Mouse (Mus musculus) ZHBTc4 (cell line): ENCODE measurements around the gene Cdhr1.
"Not testable (repeated sequence)": the region's sequence is repeated elsewhere in the genome, so short reads cannot be mapped to it uniquely, and the experiment has no call there.

ENCODE experiments used
- DNase-seq: peaks from one replicate; pipeline ENCODE4 v3.0.0-alpha.2; 2011; ENCODE audit warnings: low read depth, low spot score

The Cdhr1 gene

DNA sequence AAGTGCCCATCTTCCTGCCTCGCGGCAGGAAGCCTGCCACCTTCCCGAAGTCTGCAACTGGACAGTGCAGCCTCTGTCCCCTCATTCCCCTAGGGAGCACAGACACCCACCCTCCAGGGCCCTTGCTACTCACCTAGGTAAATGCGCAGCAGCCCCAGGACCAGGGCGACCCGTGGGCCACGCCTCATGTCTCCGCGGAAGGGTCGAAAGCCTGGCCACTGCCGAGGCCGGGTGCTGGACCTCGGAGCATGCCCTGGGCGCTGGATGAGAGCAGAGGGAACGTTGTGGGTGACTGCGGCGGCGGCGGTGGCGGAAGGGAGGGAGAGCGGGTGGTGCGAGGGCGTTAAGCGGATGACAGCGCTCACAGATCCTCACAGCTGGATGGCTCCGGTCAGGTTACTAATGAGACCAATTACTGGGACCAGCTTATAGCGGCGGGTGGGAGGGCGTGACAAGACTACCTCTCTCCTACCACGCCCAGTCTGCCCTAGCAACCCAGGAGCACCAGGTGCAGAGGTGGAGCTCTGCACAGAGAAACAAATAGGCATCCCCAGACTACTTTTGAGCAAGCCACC, at the start of gene Cdhr1:
Cdhr1 (minus strand) TSS at position 392 of the 575 bp plus-strand sequence.
- DNase-seq, result peak; percentile 95

DNA sequence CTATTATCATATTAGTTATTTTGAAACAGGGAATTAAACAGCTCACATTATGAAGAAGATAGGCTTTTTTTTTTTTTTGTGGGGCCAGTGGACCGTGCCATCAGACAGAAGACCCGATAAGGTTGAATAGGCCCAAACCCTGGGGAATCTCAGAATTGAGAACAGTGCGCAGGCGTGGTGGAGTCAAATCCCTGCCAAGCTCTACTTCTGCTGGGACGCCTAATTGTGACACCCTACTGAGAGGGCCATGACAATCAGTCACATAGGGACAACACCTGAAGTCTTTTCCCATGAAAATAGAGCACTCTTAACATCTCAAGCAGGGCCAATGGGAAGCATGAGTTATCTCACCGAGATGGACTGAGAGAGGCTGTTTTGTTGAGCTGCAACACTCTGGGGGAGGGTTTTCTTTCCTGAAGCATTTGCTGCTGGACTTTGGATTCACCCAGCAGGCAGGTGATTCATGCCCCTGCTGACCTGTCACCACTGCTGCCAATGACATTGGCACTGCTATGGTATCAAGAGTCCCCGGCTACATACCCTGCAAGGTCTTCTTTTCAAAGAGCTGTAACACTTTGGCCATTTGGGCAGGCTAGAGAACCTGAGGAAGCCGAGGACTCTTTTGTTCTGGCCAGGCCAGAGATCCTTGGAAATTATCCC, 41.0 kb upstream of the Cdhr1 start:
- DNase-seq, result peak; percentile 35

DNA sequence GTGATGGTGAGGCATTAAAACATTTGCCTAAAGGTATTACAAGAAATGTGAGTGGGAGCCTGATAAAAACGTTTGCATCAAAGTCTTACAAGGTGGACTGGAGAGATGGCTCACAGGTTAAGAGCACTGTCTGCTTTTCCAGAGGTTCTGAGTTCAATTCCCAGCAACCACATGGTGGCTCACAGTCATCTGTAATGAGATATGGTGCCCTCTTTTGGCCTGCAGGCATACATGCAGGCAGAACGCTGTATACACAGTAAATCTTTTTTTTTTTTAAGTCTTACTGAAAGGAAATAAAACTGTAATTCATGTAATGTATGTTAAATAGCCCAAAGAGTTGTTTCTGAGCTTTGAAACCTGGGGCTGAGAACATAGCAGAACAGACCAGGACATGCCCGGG, 39.4 kb upstream of the Cdhr1 start:
- DNase-seq, result not testable (repeated sequence)

DNA sequence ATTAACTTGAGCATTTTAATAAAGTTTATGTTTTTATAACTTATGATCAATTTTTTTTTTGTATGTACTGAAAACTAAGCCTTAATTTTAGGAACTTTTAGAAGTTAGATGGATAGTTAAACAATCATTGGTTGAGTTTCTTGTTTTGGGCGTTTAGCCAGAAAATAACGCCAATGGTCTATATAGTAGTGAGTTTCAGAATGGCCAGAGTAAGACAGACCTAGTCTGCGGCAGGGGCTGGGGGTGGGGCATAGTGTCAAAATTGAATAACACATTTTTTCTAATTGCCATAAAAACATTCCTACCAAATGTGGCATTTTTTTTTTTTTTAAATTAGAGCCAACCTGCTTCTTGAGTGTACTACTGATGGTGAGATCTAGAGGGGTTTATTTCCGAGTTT, 38.0 kb upstream of the Cdhr1 start:
- no peak for DNase-seq

DNA sequence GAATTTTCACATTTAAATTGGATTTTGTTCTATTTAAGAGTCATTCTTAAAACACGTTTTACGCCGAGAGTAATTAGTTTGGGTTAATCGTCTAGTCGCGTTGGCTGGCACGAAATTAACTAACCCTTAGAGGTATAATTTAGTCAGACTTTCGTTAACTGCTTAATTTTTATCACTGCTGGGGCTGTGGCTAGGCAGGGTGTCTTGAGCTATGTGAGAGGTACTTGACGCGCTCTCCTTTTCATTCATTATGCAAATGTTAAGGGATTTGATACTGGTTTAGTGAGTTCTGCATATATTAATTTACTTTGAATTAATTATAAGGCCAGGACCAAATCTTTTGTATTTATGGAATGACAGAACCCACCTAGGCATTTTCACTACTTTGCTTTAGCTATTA, 37.5 kb upstream of the Cdhr1 start:
- no peak for DNase-seq

DNA sequence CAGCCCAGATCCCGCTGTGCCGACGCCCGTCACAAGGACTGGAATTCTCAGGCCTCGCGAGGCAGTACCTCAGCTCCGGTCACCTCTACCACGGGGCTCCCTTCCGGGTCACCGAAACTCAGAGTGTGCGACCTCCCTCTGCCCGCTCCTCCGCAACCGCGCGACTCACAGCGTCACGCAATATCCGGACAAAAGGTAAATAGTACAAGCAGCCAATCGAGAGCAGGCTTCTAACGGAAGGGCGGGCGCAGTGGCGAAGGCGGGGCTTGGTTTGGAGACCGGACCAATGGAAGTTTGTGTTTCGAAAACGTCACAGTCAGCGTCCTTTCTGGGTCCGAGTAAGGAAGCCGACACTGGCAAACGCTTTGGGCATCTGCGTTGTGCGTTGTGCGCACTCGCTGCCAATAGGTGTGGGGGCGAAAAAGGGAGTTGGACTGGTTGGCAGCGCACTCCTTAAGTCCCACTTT, 37.0 kb upstream of the Cdhr1 start, which contains the start of gene Ghitm:
Ghitm (minus strand) TSS at position 146 of the 467 bp plus-strand sequence.
- DNase-seq, result peak; percentile 99

DNA sequence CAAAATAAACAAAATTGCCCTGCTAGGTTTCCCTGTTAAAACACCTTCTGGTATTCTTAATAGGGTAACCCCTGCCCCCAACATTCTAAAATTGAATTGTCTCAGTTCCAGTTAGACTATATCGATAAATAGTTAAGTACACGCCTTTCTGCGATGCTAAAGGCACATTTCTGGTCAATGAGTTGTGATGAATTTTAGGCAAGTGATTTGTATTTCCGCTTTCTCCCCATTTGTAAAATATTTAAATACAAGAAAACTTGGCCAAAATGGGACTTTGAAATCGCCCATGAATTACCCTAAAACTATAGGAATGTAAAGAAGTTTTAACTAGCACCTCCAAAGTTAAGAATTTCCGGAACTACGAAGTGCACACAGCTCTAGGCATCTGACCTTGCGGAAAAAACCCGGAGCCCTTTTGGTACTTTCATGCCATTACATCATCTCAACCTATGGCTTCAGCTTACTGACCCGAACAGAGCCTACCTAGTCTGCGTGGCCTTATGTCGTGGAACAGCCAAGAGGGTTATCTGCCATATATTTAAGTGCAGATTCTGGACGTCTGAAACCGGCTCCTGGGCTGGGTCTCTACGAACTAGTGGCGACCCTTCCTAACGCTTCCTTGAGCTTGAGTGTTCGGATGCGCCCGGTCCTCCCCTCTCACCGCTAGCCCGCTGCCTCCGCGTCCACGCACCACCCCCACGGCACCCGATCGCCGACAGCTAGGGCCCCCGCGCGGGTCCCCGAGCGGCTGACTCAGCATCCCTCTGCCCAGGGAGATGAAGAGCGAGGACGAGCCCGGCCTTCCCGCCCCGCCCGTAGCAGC, 36.4 kb upstream of the Cdhr1 start:
- DNase-seq, result peak; percentile 63

- DNase-seq, result peak; percentile 72
Observed at GRCm38 (mm10) chr14:37127652-37128051, 29.5 kb upstream of the Cdhr1 start.

- no peak for DNase-seq
Observed at GRCm38 (mm10) chr14:37119233-37119632, 21.1 kb upstream of the Cdhr1 start.

- DNase-seq, result no peak
Observed at GRCm38 (mm10) chr14:37113922-37114321, 15.8 kb upstream of the Cdhr1 start, which contains the start of gene 2610528A11Rik. 2610528A11Rik (minus strand) TSS chr14:37114022.

- DNase-seq, result no peak
Observed at GRCm38 (mm10) chr14:37112931-37113330, 14.8 kb upstream of the Cdhr1 start.

DNA sequence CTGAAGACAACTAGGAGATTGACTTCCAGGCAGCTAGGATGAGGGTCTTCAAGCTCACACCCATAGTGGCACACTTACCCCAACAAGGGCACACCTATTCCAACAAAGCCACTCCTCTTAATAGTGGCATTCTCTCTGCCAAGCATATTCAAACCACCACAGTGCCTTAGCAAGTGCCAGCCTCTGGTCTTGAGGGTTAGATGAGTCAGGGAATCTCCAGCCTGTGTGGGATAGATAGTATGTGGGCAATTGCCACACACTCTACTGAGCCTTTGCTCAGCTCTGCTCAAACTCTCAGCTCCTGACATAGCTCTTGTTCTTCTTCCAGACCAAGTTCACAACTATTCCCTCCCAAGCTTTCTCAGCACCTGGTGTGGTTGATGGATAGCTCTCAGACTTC, 13.2 kb upstream of the Cdhr1 start:
- no peak for DNase-seq

DNA sequence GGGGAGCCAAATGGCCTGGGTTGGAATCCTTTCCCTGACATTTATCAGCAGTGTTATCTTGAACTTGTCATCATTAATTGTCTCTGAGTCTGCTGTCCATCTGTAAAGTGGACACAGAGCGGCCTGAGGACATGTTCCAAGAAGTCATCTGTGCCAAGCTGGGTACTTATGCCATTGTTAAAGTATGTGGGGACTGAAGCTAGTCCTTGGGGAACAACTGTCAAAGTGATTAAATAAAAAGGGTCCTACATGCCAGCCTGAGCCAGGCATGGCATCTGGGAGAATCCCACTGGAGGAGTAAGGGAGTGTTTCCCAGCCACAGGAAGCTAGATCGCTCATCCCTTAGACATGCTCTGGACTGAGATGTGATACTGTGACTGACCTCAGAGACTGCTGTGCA, 12.3 kb upstream of the Cdhr1 start:
- no peak for DNase-seq

DNA sequence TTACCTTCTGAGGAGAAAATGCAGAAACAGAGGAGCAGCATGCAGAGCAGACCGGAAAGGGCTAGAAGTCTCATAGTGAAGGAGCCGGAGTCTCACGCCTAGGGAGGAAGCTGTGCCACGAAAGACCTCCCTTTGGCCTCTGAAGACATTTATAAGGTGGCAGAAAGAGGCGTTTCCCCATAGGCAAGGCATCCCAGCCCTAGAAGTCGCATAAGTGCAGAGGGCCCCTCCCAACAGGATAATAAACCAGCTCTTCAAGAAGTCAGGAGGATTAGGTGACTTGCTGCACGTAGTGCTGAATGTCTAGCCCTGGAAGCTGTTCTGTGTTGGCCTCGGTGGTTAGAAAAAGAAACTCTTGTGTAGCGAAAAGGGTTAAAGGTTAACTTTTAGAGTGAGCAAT, 11.8 kb upstream of the Cdhr1 start:
- peak; percentile 41 for DNase-seq

GRCm38 (mm10) chr14:37109460-37109859, 11.3 kb upstream of the Cdhr1 start:
- DNase-seq, result no peak

GRCm38 (mm10) chr14:37105846-37106245, 7.7 kb upstream of the Cdhr1 start:
- DNase-seq, result no peak

DNA sequence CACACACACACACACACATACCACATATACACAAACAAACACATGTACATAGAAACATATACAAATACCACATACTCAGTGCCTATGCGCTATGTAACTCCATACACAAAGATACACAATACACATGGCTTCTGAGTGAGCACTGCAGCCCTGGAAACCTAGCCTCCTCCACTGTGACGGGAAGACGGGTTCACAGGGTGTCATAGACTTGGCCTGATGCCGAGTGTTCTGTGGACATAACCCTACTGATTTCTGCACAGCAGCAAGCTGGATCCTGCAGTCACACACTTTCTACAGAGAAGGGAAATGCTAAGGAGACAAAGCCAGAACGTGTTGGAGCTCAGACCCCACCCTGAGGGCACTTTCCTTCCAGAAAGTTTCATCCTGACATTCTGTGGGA, 6.6 kb upstream of the Cdhr1 start:
- DNase-seq, result no peak

DNA sequence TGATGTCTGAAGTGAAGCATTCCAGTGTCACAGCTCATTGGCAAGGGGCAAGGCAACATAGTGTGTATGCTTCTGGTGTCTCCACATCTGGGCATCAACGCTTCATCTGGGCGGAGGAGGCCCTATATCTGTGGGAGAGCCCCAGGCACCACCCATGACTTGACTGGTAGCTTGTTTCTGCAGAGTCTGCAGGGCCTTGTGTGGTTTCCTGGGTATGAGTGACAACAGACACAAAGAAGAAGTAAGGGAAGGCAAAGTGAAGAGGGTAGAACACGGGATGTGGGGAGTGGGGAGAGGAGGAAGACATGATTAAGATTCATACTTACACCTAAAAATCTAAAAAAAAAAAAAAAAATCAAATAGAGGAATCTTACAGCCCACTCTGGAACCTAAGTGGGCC, 4.3 kb upstream of the Cdhr1 start:
- no peak for DNase-seq

DNA sequence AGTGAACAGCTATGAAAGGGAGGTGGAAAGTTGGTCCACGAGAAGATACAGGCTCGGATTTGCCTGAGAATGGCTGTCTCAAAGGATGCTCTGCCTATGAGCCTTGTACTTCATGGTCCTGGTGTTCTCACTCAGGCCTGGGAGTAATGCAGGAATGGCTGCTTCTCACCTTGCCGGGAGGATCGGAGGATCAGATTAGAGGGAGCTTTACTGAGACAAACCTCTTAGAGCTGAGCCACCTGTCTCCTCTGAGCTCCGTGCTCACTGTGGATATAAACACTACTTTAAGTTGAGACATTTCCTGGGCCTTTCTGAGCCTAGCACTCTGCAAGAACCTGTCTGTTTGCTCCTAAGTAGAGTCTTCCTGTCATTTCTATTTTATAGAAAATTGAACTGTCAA, 3.4 kb upstream of the Cdhr1 start:
- DNase-seq, result no peak

- peak; percentile 72 for DNase-seq
Observed at GRCm38 (mm10) chr14:37095556-37095955, 2.6 kb downstream of the Cdhr1 start.

- no peak for DNase-seq
Observed at GRCm38 (mm10) chr14:37094436-37094835, 3.7 kb downstream of the Cdhr1 start.

DNA sequence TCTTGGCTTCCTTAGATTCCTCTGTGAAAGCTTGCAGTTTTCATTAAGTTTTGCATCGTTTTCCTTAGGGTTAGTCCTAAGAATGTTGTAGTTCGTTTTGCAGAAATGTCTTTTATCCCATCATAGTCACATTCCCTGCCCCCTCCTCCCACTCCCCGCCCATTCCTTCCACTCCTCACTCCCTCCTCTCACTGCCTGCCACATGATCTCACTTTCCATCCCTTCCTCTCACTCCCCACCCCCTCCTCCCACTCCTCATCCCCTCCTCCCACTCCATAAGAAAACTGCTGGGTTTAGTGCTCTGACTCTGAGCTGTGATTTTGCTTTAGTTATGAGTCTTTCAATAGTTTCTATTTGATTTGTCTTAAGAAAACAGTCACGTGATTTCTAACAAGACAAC, 14.4 kb downstream of the Cdhr1 start:
- DNase-seq, result no peak

GRCm38 (mm10) chr14:37080724-37081123, 17.4 kb downstream of the Cdhr1 start:
- DNase-seq, result no peak
